Mouse (Mus musculus) ES-Bruce4 (cell line): ENCODE measurements around the gene Cd247. TPM values are rescaled to one million over a fixed set of nuclear protein-coding genes. Genes with fewer than 3 reads are reported as not detected.
A peak's percentile ranks its signal among the peaks of the same experiment; 100 is the strongest.

Source experiments
- H3K27ac ChIP-seq: 2 replicates; pipeline ENCODE4 v1.5.1; 2012; ENCODE audit warnings: low read length, inconsistent platforms; ENCODE audit not compliant: insufficient read depth
- H3K27me3 ChIP-seq: 2 replicates; pipeline ENCODE4 v1.6.1; 2012; ENCODE audit warnings: mild to moderate bottlenecking, low read length, inconsistent platforms; ENCODE audit not compliant: control insufficient read depth, poor library complexity, insufficient read depth, severe bottlenecking
- H3K36me3 ChIP-seq: 2 replicates; pipeline ENCODE4 v1.6.1; 2012; ENCODE audit warnings: inconsistent platforms, mild to moderate bottlenecking, low read length, moderate library complexity; ENCODE audit not compliant: control insufficient read depth, poor library complexity, insufficient read depth, severe bottlenecking
- H3K4me1 ChIP-seq: one replicate; pipeline ENCODE4 v1.8.1; 2011; ENCODE audit warnings: low read length; ENCODE audit not compliant: control insufficient read depth, insufficient read depth
- H3K4me3 ChIP-seq: 2 replicates; pipeline ENCODE4 v1.5.1; 2011; ENCODE audit warnings: low read depth, mild to moderate bottlenecking, low read length
- H3K9ac ChIP-seq: 2 replicates; pipeline ENCODE4 v1.6.1; 2012; ENCODE audit warnings: low read depth, mild to moderate bottlenecking, inconsistent platforms; ENCODE audit not compliant: poor library complexity, severe bottlenecking
- H3K9me3 ChIP-seq: replicated peaks from 2 replicates; pipeline ENCODE4 v1.6.1; 2012; ENCODE audit warnings: mild to moderate bottlenecking, low read length, inconsistent platforms; ENCODE audit not compliant: control insufficient read depth, poor library complexity, insufficient read depth, severe bottlenecking
- CTCF ChIP-seq: IDR thresholded peaks from one replicate; pipeline ENCODE4 v1.8.1; 2011; ENCODE audit warnings: low read depth, low read length
- EP300 ChIP-seq: IDR thresholded peaks from 2 replicates; pipeline ENCODE4 v1.6.1; 2011; ENCODE audit warnings: low read depth, low read length; ENCODE audit not compliant: insufficient read depth
- POLR2A ChIP-seq: IDR thresholded peaks from one replicate; pipeline ENCODE4 v1.8.1; 2011; ENCODE audit warnings: low read length; ENCODE audit not compliant: insufficient read depth
- polyA plus RNA-seq: library from polyadenylated mRNA; stranded (reverse); fragments of >200 nt; gene quantifications from 2 replicates; pipeline ENCODE4 v1.2.4, GENCODE M21; 2011; ENCODE audit warnings: low read depth; ENCODE audit not compliant: missing spikeins, insufficient read depth, insufficient read length

The Cd247 gene
- polyA plus RNA-seq, 1 experiment: not detected

DNA sequence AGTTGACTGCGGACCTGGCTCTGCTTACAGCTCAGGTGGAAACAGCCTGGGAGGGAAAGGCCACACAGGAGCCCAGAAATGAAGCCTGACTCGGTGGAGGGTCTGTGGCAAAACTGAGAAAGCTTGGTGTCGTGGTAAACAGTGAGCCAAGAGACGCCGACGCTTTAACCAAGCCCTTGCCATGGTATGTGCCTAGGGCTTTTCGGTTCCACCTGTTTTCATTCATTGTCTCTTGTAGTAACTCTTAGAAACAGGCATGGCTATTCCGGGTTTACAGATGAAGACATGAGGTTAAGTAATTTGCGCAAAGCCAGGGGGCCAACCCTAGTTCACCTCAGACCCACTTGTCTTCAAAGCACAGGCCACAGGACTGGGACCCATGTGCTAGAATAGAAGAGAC, 23.9 kb upstream of the Cd247 start:
- H3K27ac ChIP-seq: no peak overlapping the region

DNA sequence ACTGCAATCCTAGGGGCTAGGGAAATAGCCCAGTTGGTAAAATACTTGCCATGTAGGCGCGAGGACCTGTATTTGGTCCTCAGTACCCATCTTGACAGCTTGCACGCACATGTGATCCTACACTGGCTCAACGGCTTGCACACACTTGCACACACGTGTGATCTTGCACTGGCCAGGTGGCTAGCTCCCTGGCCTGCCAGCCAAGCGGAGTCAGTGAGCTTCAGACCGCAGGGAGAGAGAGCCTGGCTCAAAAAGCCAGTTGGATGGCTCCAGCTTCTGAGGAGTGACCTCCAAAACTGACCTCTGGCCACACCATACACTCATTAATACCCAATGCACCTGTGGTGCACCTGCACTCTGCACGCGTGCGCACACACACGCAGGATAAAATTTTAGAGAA, 23.4 kb upstream of the Cd247 start:
- H3K4me3 ChIP-seq: no peak overlapping the region
- H3K27ac ChIP-seq: no peak overlapping the region
- peaks cover 2% of the 10 kb centered on the region for H3K4me1 ChIP-seq
- H3K9me3 ChIP-seq: no peaks in the 10 kb centered on the region
- H3K27me3 ChIP-seq: peaks cover 3% of the 10 kb centered on the region; the same call in 1 of the 2 replicates
- no peak overlapping the region for H3K9ac ChIP-seq
- TF ChIP-seq EP300 (no peak), POLR2A (no peak), CTCF (no peak)
- H3K36me3 ChIP-seq: no peaks in the 10 kb centered on the region

More for the DNA sequence above, 23.9 kb upstream of the Cd247 start:
- Histone ChIP-seq H3K9ac (peak overlapping the region; percentile 46), H3K4me1 (peaks cover 2% of the 10 kb centered on the region), H3K9me3 (no peaks in the 10 kb centered on the region), H3K36me3 (no peaks in the 10 kb centered on the region), H3K4me3 (peak overlapping the region; percentile 74), H3K27me3 (peaks cover 3% of the 10 kb centered on the region; the same call in 1 of the 2 replicates)
- TF ChIP-seq POLR2A (no peak), EP300 (no peak), CTCF (no peak)

DNA sequence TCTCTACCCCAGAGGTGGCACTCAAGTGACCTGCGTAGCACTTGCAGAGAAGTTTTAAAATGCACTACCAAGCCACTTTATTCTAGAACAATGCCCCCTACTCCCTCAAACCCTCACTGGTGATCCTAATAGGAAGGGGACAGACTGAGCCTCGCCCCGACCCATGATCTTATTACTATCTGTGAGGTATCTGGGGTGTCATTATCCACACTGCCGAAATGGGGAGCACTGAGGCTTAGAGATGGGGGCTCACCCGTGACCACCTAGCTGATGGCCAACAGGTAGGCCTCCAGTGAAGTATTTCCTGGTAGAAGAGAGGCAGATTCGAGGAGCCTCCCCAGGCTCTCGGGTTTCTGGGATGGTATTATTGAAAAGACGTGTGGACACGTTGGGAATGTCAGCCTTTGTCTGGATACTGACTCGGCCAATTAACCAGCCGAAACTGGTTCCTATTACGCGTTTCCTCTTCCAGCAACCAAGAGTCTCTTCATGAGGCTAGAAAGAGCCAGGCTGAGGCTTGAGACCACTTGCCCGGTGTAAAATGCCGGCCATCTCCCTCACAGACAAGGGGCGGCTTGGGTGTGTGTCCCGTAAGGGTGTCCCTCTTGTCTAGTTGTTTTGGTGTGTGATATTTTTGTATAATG, 22.7 kb upstream of the Cd247 start:
- Histone ChIP-seq H3K4me3 (no peak overlapping the region), H3K27ac (no peak overlapping the region)

DNA sequence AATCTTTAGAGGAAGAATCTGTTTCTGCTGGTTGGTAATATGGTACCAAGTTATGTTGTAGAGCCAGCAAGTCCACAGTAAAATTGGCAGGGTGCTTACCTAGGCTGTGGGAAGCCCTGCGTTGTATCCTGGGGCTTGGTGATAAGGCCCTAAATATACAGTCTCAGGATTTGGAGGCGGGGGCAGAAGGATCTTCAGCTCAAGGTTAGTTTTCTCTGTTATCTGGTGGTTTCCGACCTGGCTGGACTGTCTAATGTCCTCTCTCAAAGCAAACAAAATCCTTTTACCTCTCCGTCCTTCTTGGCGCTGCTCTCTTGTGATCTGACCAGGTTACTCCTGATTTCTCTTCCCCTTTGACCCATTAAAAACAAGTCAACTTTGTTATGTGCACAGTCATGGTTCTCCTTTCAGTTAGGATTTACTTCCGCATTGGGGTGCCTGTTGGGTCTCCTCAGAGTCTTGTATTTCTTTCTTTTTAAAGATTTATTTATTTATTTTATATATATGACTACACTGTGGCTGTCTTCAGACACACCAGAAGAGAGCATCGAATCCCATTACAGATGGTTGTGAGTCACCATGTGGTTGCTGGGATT, 22.1 kb upstream of the Cd247 start:
- Histone ChIP-seq H3K4me1 (peaks cover 6% of the 10 kb centered on the region), H3K4me3 (no peak overlapping the region), H3K9ac (no peak overlapping the region), H3K27me3 (peaks cover 3% of the 10 kb centered on the region; the same call in 1 of the 2 replicates), H3K36me3 (no peaks in the 10 kb centered on the region), H3K27ac (no peak overlapping the region), H3K9me3 (no peaks in the 10 kb centered on the region)
- TF ChIP-seq CTCF: no peak
- TF ChIP-seq EP300: no peak
- TF ChIP-seq POLR2A: no peak

More for the DNA sequence above, 22.7 kb upstream of the Cd247 start:
- H3K27me3 ChIP-seq: peaks cover 3% of the 10 kb centered on the region; the same call in 1 of the 2 replicates
- H3K9ac ChIP-seq: no peak overlapping the region
- no peaks in the 10 kb centered on the region for H3K36me3 ChIP-seq
- TF ChIP-seq POLR2A (no peak), CTCF (no peak), EP300 (no peak)
- H3K9me3 ChIP-seq: no peaks in the 10 kb centered on the region
- peaks cover 6% of the 10 kb centered on the region for H3K4me1 ChIP-seq

DNA sequence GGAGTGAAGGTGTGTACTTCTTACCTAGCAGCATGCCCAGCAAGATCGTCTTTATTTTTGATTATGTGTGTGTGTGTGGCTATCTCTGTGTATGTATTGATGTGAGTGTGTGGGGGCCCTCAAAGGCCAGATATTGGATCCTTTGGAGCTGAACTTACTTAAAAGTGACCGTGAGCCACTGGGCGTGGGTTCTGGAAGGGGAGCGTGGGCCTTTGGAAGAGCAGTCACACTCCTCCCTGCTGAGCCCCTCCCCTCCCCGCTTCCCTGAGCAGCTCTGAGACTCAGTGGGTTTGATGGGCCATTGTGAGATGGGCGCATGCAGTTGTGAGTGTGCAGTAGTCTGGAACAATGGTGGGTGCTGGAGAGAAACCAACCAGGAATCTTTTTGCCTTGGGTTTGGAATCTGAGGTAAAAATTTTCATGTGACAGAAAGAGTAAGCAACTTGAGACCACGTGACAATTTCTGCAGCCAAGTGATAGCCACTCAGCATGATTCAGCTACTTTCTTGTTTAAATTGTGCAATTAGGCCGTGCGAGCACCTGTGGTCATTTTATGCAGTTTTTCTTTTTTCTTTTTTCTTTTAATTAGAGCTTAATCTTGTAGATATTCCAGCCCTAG, 19.5 kb upstream of the Cd247 start:
- no peak overlapping the region for H3K27ac ChIP-seq
- H3K4me3 ChIP-seq: no peak overlapping the region
- H3K27me3 ChIP-seq: peaks cover 3% of the 10 kb centered on the region; the same call in 1 of the 2 replicates
- H3K9ac ChIP-seq: no peak overlapping the region
- H3K4me1 ChIP-seq: peaks cover 8% of the 10 kb centered on the region
- H3K36me3 ChIP-seq: no peaks in the 10 kb centered on the region
- H3K9me3 ChIP-seq: no peaks in the 10 kb centered on the region
- TF ChIP-seq EP300 (no peak), CTCF (no peak), POLR2A (no peak)

DNA sequence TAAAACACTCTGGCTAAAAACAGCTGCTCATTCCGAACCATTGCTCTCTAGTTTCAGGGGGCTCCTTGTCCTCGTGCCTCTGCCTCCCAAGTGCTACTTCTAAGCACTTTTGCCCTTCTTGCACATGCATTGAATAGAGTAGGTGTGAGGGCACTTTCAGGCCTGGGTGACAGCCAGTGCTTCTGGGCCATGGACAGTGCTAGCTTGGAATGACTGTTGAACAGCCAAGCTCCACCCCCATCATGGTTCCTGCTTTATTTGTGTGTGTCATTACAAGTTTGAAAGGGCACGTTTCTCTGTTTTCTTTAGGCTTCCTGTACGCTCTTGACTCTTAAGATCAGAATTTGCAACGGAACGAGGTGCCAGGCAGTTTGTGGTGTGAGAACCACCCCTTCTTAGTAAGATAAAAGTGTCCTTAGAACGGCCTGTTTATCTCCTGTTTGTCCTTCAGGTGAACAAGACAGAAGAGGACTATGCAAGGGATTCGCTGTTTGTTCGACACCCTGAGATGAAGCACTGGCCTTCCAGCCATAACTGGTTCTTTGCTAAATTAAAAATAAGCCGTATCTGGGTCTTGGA, 18.2 kb upstream of the Cd247 start:
- H3K36me3 ChIP-seq: no peaks in the 10 kb centered on the region
- H3K9ac ChIP-seq: no peak overlapping the region
- 0 out of 2 replicates have a peak overlapping the region, but pooled peaks have one; percentile 18 for H3K27ac ChIP-seq
- H3K27me3 ChIP-seq: no peaks in the 10 kb centered on the region
- H3K4me1 ChIP-seq: peaks cover 6% of the 10 kb centered on the region
- H3K9me3 ChIP-seq: no peaks in the 10 kb centered on the region
- H3K4me3 ChIP-seq: no peak overlapping the region
- TF ChIP-seq EP300 (no peak), POLR2A (no peak), CTCF (no peak)
